8 mouse cellular contexts compared by ENCODE assay signal in genomic region chr7:4499034-4499433, GRCm38 (mm10). TPM values are rescaled to one million over a fixed set of nuclear protein-coding genes. Genes with fewer than 3 reads are reported as not detected.
DNase-seq lines count a peak whose midpoint lies in the region; ATAC-seq and TF ChIP-seq lines count a peak whose summit lies in the region.
"Had no signal": no experiment of that assay in that cellular context is flagged by ENCODE, and none has a peak within 500 bp of the region (broad histone marks: within the 10 kb centered on the region; RNA-seq: fewer than 3 reads in every experiment).

No protein-coding gene starts in this region.

- H3K9me3 ChIP-seq in megakaryocyte, embryonic 14.5 days, result no peaks in the 10 kb centered on the region
- H3K9me3 ChIP-seq in heart, postnatal 0 days (replicated peaks; ENCODE audit: control insufficient read depth, low read length), result no peaks in the 10 kb centered on the region
- no peaks in the 10 kb centered on the region for H3K9me3 ChIP-seq in liver, embryonic 13.5 days (replicated peaks)
- H3K9me3 ChIP-seq in stomach, embryonic 16.5 days (replicated peaks; ENCODE audit: control insufficient read depth, low read length), result no peaks in the 10 kb centered on the region

- no peak for ATAC-seq in megakaryocyte, adult 5-6 weeks (ENCODE audit: poor library complexity, severe bottlenecking)
- no peak for ATAC-seq in heart, postnatal 0 days (ENCODE audit: insufficient read depth, low read depth)
- ATAC-seq in liver, embryonic 13.5 days (ENCODE audit: low read depth), result no peak
- no peak for ATAC-seq in stomach, embryonic 16.5 days (ENCODE audit: insufficient read depth, low FRiP score)

- H3K4me3 ChIP-seq in megakaryocyte, embryonic 14.5 days (replicated peaks), result peak overlapping the region; percentile 100
- peak overlapping the region; percentile 25 for H3K4me3 ChIP-seq in heart, postnatal 0 days (ENCODE audit: low read depth, low read length)
- H3K4me3 ChIP-seq in liver, embryonic 13.5 days (replicated peaks), result peak overlapping the region; percentile 24
- H3K4me3 ChIP-seq in stomach, embryonic 16.5 days (replicated peaks; ENCODE audit: low read length), result peak overlapping the region; percentile 12; the same call in 1 of the 2 replicates

- peaks cover 84% of the 10 kb centered on the region for H3K4me1 ChIP-seq in megakaryocyte, embryonic 14.5 days
- peaks cover 33% of the 10 kb centered on the region for H3K4me1 ChIP-seq in heart, postnatal 0 days (ENCODE audit: control insufficient read depth, insufficient read depth)
- peaks cover 75% of the 10 kb centered on the region for H3K4me1 ChIP-seq in liver, embryonic 13.5 days (replicated peaks)
- peaks cover 25% of the 10 kb centered on the region for H3K4me1 ChIP-seq in stomach, embryonic 16.5 days (ENCODE audit: control insufficient read depth, insufficient read depth, low read length)

- H3K4me2 ChIP-seq in heart, postnatal 0 days (ENCODE audit: low read depth, low read length), result peak overlapping the region; percentile 89
- H3K4me2 ChIP-seq in liver, embryonic 13.5 days, result peak overlapping the region; percentile 87
- peak overlapping the region; percentile 83 for H3K4me2 ChIP-seq in stomach, embryonic 16.5 days (ENCODE audit: low read depth, low read length)

- peak overlapping the region; percentile 45; the same call in 1 of the 2 replicates for H3K9ac ChIP-seq in heart, postnatal 0 days (replicated peaks; ENCODE audit: low read depth, low read length)
- H3K9ac ChIP-seq in liver, embryonic 13.5 days, result peak overlapping the region; percentile 98
- peak overlapping the region; percentile 96 for H3K9ac ChIP-seq in stomach, embryonic 16.5 days (ENCODE audit: low read length)

- no peak for TF ChIP-seq CTCF in heart, postnatal 0 days (IDR thresholded peaks at IDR 0.05; ENCODE audit: low read depth)

- no peaks in the 10 kb centered on the region for H3K27me3 ChIP-seq in megakaryocyte, embryonic 14.5 days (replicated peaks)
- no peaks in the 10 kb centered on the region for H3K27me3 ChIP-seq in heart, postnatal 0 days (ENCODE audit: control insufficient read depth, insufficient read depth, low read length)
- H3K27me3 ChIP-seq in liver, embryonic 13.5 days, result no peaks in the 10 kb centered on the region
- no peaks in the 10 kb centered on the region for H3K27me3 ChIP-seq in stomach, embryonic 16.5 days (ENCODE audit: control insufficient read depth, insufficient read depth, low read length)

- peak overlapping the region; percentile 51 for H3K27ac ChIP-seq in heart, postnatal 0 days (ENCODE audit: low read depth)
- peak overlapping the region; percentile 23; the same call in 1 of the 2 replicates for H3K27ac ChIP-seq in liver, embryonic 13.5 days
- H3K27ac ChIP-seq in stomach, embryonic 16.5 days (ENCODE audit: low read length), result peak overlapping the region; percentile 75

- 53% methylated on average over 4 of the region's 4 CpGs for WGBS in heart, postnatal 0 days
- 89% methylated on average over 4 of the region's 4 CpGs for WGBS in liver, embryonic 13.5 days (ENCODE audit: insufficient replicate concordance)
- 82% methylated on average over 4 of the region's 4 CpGs for WGBS in stomach, embryonic 16.5 days

- DNase-seq in heart, postnatal 0 days (ENCODE audit: low spot score), result no peak
- no peak for DNase-seq in liver, embryonic 13.5 days
- DNase-seq in right cerebral cortex, adult 18-20 months, result no peak
- no peak for DNase-seq in urinary bladder, postnatal 14 days (ENCODE audit: low spot score)
- DNase-seq: right cerebral cortex, postnatal 4 days had no signal

- H3K36me3 ChIP-seq in megakaryocyte, embryonic 14.5 days (replicated peaks; ENCODE audit: low read length), result peaks cover 61% of the 10 kb centered on the region
- peaks cover 36% of the 10 kb centered on the region for H3K36me3 ChIP-seq in heart, postnatal 0 days (replicated peaks; ENCODE audit: control insufficient read depth, insufficient read depth, low read length)
- peaks cover 46% of the 10 kb centered on the region for H3K36me3 ChIP-seq in liver, embryonic 13.5 days
- H3K36me3 ChIP-seq in stomach, embryonic 16.5 days (ENCODE audit: control insufficient read depth, insufficient read depth, low read length), result no peaks in the 10 kb centered on the region

- TF ChIP-seq EP300 in heart, postnatal 0 days (IDR thresholded peaks at IDR 0.05; ENCODE audit: low read depth), result no peak

RNA-seq across cellular contexts. Expression of gene Ppp1r12c, which starts 2.4 kb away (rescaled TPM):
- polyA plus RNA-seq in megakaryocyte, embryonic 14.5 days (2012; ENCODE audit: insufficient read depth, low replicate concordance), result 267 and 1,249 TPM in 2 replicates
- 106 and 134 TPM in 2 replicates for total RNA-seq in megakaryocyte, adult 5-6 weeks (2015)
- total RNA-seq in megakaryocyte, adult 5-6 weeks (2017), result 146 and 169 TPM in 2 replicates
- 89.1 and 105 TPM in 2 replicates for total RNA-seq in heart, postnatal 0 days (2014; rRNA removed; ENCODE audit: low replicate concordance)
- 22.5 and 24.2 TPM in 2 replicates for polyA plus RNA-seq in heart, postnatal 0 days (2015; fragmentation: Nextera tagmentation; extraction: Ambion mirVana)
- polyA plus RNA-seq in liver, embryonic 13.5 days (2015; fragmentation: Nextera tagmentation; extraction: Ambion mirVana), result 17.1 and 18.8 TPM in 2 replicates
- polyA plus RNA-seq in stomach, embryonic 16.5 days (2015; fragmentation: Nextera tagmentation; extraction: Ambion mirVana), result 20.3 and 22.3 TPM in 2 replicates

RNA-seq across cellular contexts. Expression of gene Tnnt1, which starts 17.1 kb away (rescaled TPM):
- 38.2 TPM in 1 of 2 replicates, not detected in the other for polyA plus RNA-seq in megakaryocyte, embryonic 14.5 days (2012; ENCODE audit: insufficient read depth, low replicate concordance)
- 2.6 and 5.8 TPM in 2 replicates for total RNA-seq in megakaryocyte, adult 5-6 weeks (2015)
- 8.6 and 13.4 TPM in 2 replicates for total RNA-seq in megakaryocyte, adult 5-6 weeks (2017)
- total RNA-seq in heart, postnatal 0 days (2014; rRNA removed; ENCODE audit: low replicate concordance), result 27.4 and 28.3 TPM in 2 replicates
- polyA plus RNA-seq in heart, postnatal 0 days (2015; fragmentation: Nextera tagmentation; extraction: Ambion mirVana), result 93.7 and 106 TPM in 2 replicates
- polyA plus RNA-seq in liver, embryonic 13.5 days (2015; fragmentation: Nextera tagmentation; extraction: Ambion mirVana), result 13.2 and 13.4 TPM in 2 replicates
- 26.7 and 111 TPM in 2 replicates for polyA plus RNA-seq in stomach, embryonic 16.5 days (2015; fragmentation: Nextera tagmentation; extraction: Ambion mirVana)

RNA-seq across cellular contexts. Expression of gene Tnni3, which starts 25.0 kb away (rescaled TPM):
- 3.9 TPM in 1 of 2 replicates, not detected in the other for polyA plus RNA-seq in megakaryocyte, embryonic 14.5 days (2012; ENCODE audit: insufficient read depth, low replicate concordance)
- total RNA-seq in megakaryocyte, adult 5-6 weeks (2015), result 5.1 and 8.8 TPM in 2 replicates
- 1.7 TPM in 1 of 2 replicates, not detected in the other for total RNA-seq in megakaryocyte, adult 5-6 weeks (2017)
- total RNA-seq in heart, postnatal 0 days (2014; rRNA removed; ENCODE audit: low replicate concordance), result 4,764 and 5,473 TPM in 2 replicates
- 8,811 and 8,917 TPM in 2 replicates for polyA plus RNA-seq in heart, postnatal 0 days (2015; fragmentation: Nextera tagmentation; extraction: Ambion mirVana)
- 1.1 and 4.5 TPM in 2 replicates for polyA plus RNA-seq in liver, embryonic 13.5 days (2015; fragmentation: Nextera tagmentation; extraction: Ambion mirVana)
- polyA plus RNA-seq in stomach, embryonic 16.5 days (2015; fragmentation: Nextera tagmentation; extraction: Ambion mirVana), result 5.1 and 7.4 TPM in 2 replicates

RNA-seq across cellular contexts. Expression of gene Dnaaf3, which starts 33.2 kb away (rescaled TPM):
- 1.3 and 5.0 TPM in 2 replicates for polyA plus RNA-seq in megakaryocyte, embryonic 14.5 days (2012; ENCODE audit: insufficient read depth, low replicate concordance)
- total RNA-seq in megakaryocyte, adult 5-6 weeks (2015), result 1.3 TPM in 2 replicates
- 1.0 TPM in 2 replicates for total RNA-seq in megakaryocyte, adult 5-6 weeks (2017)
- total RNA-seq in heart, postnatal 0 days (2014; rRNA removed; ENCODE audit: low replicate concordance), result 0.11 and 2.6 TPM in 2 replicates
- 0.60 and 0.63 TPM in 2 replicates for polyA plus RNA-seq in heart, postnatal 0 days (2015; fragmentation: Nextera tagmentation; extraction: Ambion mirVana)
- 0.13 and 0.24 TPM in 2 replicates for polyA plus RNA-seq in liver, embryonic 13.5 days (2015; fragmentation: Nextera tagmentation; extraction: Ambion mirVana)
- polyA plus RNA-seq in stomach, embryonic 16.5 days (2015; fragmentation: Nextera tagmentation; extraction: Ambion mirVana), result 2.2 TPM in 2 replicates

RNA-seq across cellular contexts. Expression of gene Eps8l1, which starts 38.6 kb away (rescaled TPM):
- polyA plus RNA-seq in megakaryocyte, embryonic 14.5 days (2012; ENCODE audit: insufficient read depth, low replicate concordance), result not detected in 2 replicates
- total RNA-seq in megakaryocyte, adult 5-6 weeks (2015), result 1.4 and 5.3 TPM in 2 replicates
- total RNA-seq in megakaryocyte, adult 5-6 weeks (2017), result 4.5 and 5.1 TPM in 2 replicates
- 0.88 and 6.1 TPM in 2 replicates for total RNA-seq in heart, postnatal 0 days (2014; rRNA removed; ENCODE audit: low replicate concordance)
- polyA plus RNA-seq in heart, postnatal 0 days (2015; fragmentation: Nextera tagmentation; extraction: Ambion mirVana), result 1.00 and 4.0 TPM in 2 replicates
- 1.4 TPM in 2 replicates for polyA plus RNA-seq in liver, embryonic 13.5 days (2015; fragmentation: Nextera tagmentation; extraction: Ambion mirVana)
- polyA plus RNA-seq in stomach, embryonic 16.5 days (2015; fragmentation: Nextera tagmentation; extraction: Ambion mirVana), result 12.1 and 15.0 TPM in 2 replicates

Comparison
In these comparisons a context has a peak if more than half of its experiments do, and no peak if none do; other contexts are left out.
1. H3K4me3 ChIP-seq: peak in every context shown above with its lines; median percentile 100 in megakaryocyte, embryonic 14.5 days; 25 in heart, postnatal 0 days; 24 in liver, embryonic 13.5 days; 12 in stomach, embryonic 16.5 days.
2. H3K27ac ChIP-seq: peak in every context shown above with its lines; median percentile 75 in stomach, embryonic 16.5 days; 51 in heart, postnatal 0 days; 23 in liver, embryonic 13.5 days.
3. H3K9ac ChIP-seq: peak in every context shown above with its lines; median percentile 98 in liver, embryonic 13.5 days; 96 in stomach, embryonic 16.5 days; 45 in heart, postnatal 0 days.
4. RNA of gene Ppp1r12c, which starts 2.4 kb away (polyA plus RNA-seq): 267 to 1,249 TPM in megakaryocyte, embryonic 14.5 days; 22.5 to 24.2 TPM in heart, postnatal 0 days, 20.3 to 22.3 TPM in stomach, embryonic 16.5 days and 17.1 to 18.8 TPM in liver, embryonic 13.5 days; every median in the first group is over 10 times any median in the second.
5. RNA of gene Tnni3, which starts 25.0 kb away (polyA plus RNA-seq): 8,811 to 8,917 TPM in heart, postnatal 0 days; 5.1 to 7.4 TPM in stomach, embryonic 16.5 days, 3.9 TPM in megakaryocyte, embryonic 14.5 days and 1.1 to 4.5 TPM in liver, embryonic 13.5 days; every median in the first group is over 1,000 times any median in the second.
6. Peak in every context shown above with its lines, with median percentiles within 50 percentile points of each other: H3K4me2 ChIP-seq.